Mouse (Mus musculus) gonadal fat pad, adult 2 months (tissue): ENCODE data around the gene Satb1. TPM values are rescaled to one million over a fixed set of nuclear protein-coding genes. Genes with fewer than 3 reads are reported as not detected.

Source experiments
- DNase-seq: peaks from one replicate; pipeline ENCODE4 v3.0.0-alpha.2; 2012; ENCODE audit warnings: low read depth
- polyA plus RNA-seq: library from polyadenylated mRNA; depleted of rRNA; stranded (reverse); fragments of >200 nt; gene quantifications from 2 replicates; pipeline ENCODE4 v1.2.3, GENCODE M21; 2012

Satb1 gene
- polyA plus RNA-seq, 1 experiment: 14.1 TPM

GRCm38 (mm10) chr17:51777813-51778212 lies 55.3 kb downstream of the Satb1 start:
- no peak for DNase-seq

- no peak for DNase-seq
These were observed 57.8 kb downstream of the Satb1 start for GRCm38 (mm10) chr17:51775070-51775881.

GRCm38 (mm10) chr17:51763600-51763999 lies 69.5 kb downstream of the Satb1 start:
- no peak for DNase-seq

GRCm38 (mm10) chr17:51762503-51762902 lies 70.6 kb downstream of the Satb1 start:
- DNase-seq: no peak

GRCm38 (mm10) chr17:51760997-51761655 lies 72.0 kb downstream of the Satb1 start:
- DNase-seq: no peak

GRCm38 (mm10) chr17:51760251-51760887 lies 72.7 kb downstream of the Satb1 start:
- DNase-seq: no peak

GRCm38 (mm10) chr17:51759509-51759908 lies 73.6 kb downstream of the Satb1 start:
- DNase-seq: no peak

- DNase-seq: no peak
These were observed 80.9 kb downstream of the Satb1 start for GRCm38 (mm10) chr17:51752142-51752541.

GRCm38 (mm10) chr17:51747204-51747603 lies 85.9 kb downstream of the Satb1 start:
- DNase-seq: no peak

- DNase-seq: no peak
These were observed 90.6 kb downstream of the Satb1 start for GRCm38 (mm10) chr17:51742502-51742901.

- DNase-seq: no peak
These were observed 92.0 kb downstream of the Satb1 start for GRCm38 (mm10) chr17:51741126-51741525.

GRCm38 (mm10) chr17:51740246-51740645 lies 92.8 kb downstream of the Satb1 start:
- no peak for DNase-seq

GRCm38 (mm10) chr17:51724486-51724885 lies 108.6 kb downstream of the Satb1 start:
- DNase-seq: no peak

- DNase-seq: no peak
These were observed 137.4 kb downstream of the Satb1 start for GRCm38 (mm10) chr17:51695711-51696110.

- no peak for DNase-seq
These were observed 137.8 kb downstream of the Satb1 start for GRCm38 (mm10) chr17:51695271-51695670.

- DNase-seq: no peak
These were observed 142.6 kb downstream of the Satb1 start for GRCm38 (mm10) chr17:51690526-51690925.

GRCm38 (mm10) chr17:51687226-51687625 lies 145.9 kb downstream of the Satb1 start:
- DNase-seq: no peak
